20 mouse cellular contexts compared by ENCODE assay signal in the genomic region with DNA sequence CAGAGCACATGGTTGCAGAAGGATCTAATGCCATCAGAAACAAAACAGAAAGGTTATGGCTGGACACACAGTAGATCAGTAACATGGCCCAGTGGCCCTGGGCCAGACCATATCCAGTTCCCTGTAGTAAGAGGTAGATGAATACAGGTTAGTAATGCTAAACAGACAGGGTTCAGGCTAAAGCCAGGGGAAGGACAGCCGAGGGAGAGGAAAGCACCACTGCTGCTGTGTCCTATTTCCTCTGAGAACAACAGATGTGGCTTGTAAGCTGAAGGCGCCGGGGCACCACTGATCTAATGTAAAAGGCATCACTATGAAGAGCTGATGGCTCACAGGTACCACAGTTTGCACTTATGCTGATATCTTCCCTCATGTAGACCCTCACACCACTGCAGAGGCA.
A peak's percentile ranks its signal among the peaks of the same experiment; 100 is the strongest.
DNase-seq lines count a peak whose midpoint lies in the region; ATAC-seq lines count a peak whose summit lies in the region.
"Had no signal": no experiment of that assay in that cellular context is flagged by ENCODE, and none has a peak within 500 bp of the region (broad histone marks: within the 10 kb centered on the region; RNA-seq: fewer than 3 reads in every experiment).

No protein-coding gene starts in this region.

- H3K4me2 ChIP-seq in kidney, embryonic 14.5 days (replicated peaks; ENCODE audit: low read depth, low read length): no peak overlapping the region
- H3K4me2 ChIP-seq in midbrain, embryonic 11.5 days: no peak overlapping the region
- no peak overlapping the region for H3K4me2 ChIP-seq in midbrain, embryonic 15.5 days
- H3K4me2 ChIP-seq: embryonic facial prominence, embryonic 12.5 days; forebrain, embryonic 13.5 days; forebrain, embryonic 15.5 days had no signal

- H3K27ac ChIP-seq in kidney, embryonic 14.5 days (ENCODE audit: low read depth, low read length): no peak overlapping the region
- H3K27ac ChIP-seq in midbrain, embryonic 11.5 days (ENCODE audit: low read depth, low read length): no peak overlapping the region
- H3K27ac ChIP-seq in midbrain, embryonic 15.5 days: no peak overlapping the region
- H3K27ac ChIP-seq: embryonic facial prominence, embryonic 10.5 days; embryonic facial prominence, embryonic 12.5 days; forebrain, embryonic 13.5 days; forebrain, embryonic 15.5 days had no signal

- DNase-seq in kidney, adult 18-20 months: peak; percentile 15
- DNase-seq in kidney, postnatal 25 days: no peak
- DNase-seq in kidney, adult 9 months: peak; percentile 14
- DNase-seq in midbrain, embryonic 11.5 days (ENCODE audit: low spot score, missing footprints): peak; percentile 51
- DNase-seq in gastrocnemius, postnatal 10 days: no peak
- DNase-seq: adrenal gland, adult 8-10 months; adrenal gland, postnatal 14 days; adrenal gland, postnatal 36 days; cerebellum, adult 11-12 months; cerebellum, adult 2 months; cerebellum, adult 9-10 months; cerebellum, postnatal 10 days; cerebellum, postnatal 25 days had no signal

- no peaks in the 10 kb centered on the region for H3K4me1 ChIP-seq in kidney, embryonic 14.5 days (ENCODE audit: control insufficient read depth, insufficient read depth, low read length)
- no peaks in the 10 kb centered on the region for H3K4me1 ChIP-seq in midbrain, embryonic 11.5 days (ENCODE audit: control insufficient read depth, insufficient read depth, low read length)
- H3K4me1 ChIP-seq in midbrain, embryonic 15.5 days: no peaks in the 10 kb centered on the region
- H3K4me1 ChIP-seq: embryonic facial prominence, embryonic 10.5 days; embryonic facial prominence, embryonic 12.5 days; forebrain, embryonic 13.5 days; forebrain, embryonic 15.5 days had no signal

- H3K36me3 ChIP-seq in kidney, embryonic 14.5 days (ENCODE audit: control insufficient read depth, insufficient read depth, low read length): no peaks in the 10 kb centered on the region
- no peaks in the 10 kb centered on the region for H3K36me3 ChIP-seq in midbrain, embryonic 11.5 days (ENCODE audit: control insufficient read depth, insufficient read depth, low read length)
- H3K36me3 ChIP-seq in midbrain, embryonic 15.5 days (replicated peaks): no peaks in the 10 kb centered on the region
- H3K36me3 ChIP-seq: embryonic facial prominence, embryonic 10.5 days; embryonic facial prominence, embryonic 12.5 days; forebrain, embryonic 15.5 days had no signal

- H3K9ac ChIP-seq in kidney, embryonic 14.5 days (ENCODE audit: low read depth, low read length): no peak overlapping the region
- H3K9ac ChIP-seq in midbrain, embryonic 11.5 days (ENCODE audit: low read length): no peak overlapping the region
- no peak overlapping the region for H3K9ac ChIP-seq in midbrain, embryonic 15.5 days
- H3K9ac ChIP-seq: embryonic facial prominence, embryonic 12.5 days; forebrain, embryonic 13.5 days; forebrain, embryonic 15.5 days had no signal

- 90% methylated on average over 3 of the region's 3 CpGs for WGBS in kidney, embryonic 14.5 days
- 86% methylated on average over 3 of the region's 3 CpGs for WGBS in midbrain, embryonic 11.5 days
- WGBS in midbrain, embryonic 15.5 days: 94% methylated on average over 3 of the region's 3 CpGs

- no peak overlapping the region for H3K4me3 ChIP-seq in kidney, embryonic 14.5 days (ENCODE audit: low read length)
- H3K4me3 ChIP-seq in midbrain, embryonic 11.5 days (ENCODE audit: low read depth, low read length): no peak overlapping the region
- H3K4me3 ChIP-seq in midbrain, embryonic 15.5 days: no peak overlapping the region
- H3K4me3 ChIP-seq: embryonic facial prominence, embryonic 10.5 days; embryonic facial prominence, embryonic 12.5 days; forebrain, embryonic 13.5 days; forebrain, embryonic 15.5 days had no signal

- H3K27me3 ChIP-seq in kidney, embryonic 14.5 days (ENCODE audit: control insufficient read depth, insufficient read depth, low read length): no peaks in the 10 kb centered on the region
- no peaks in the 10 kb centered on the region for H3K27me3 ChIP-seq in midbrain, embryonic 11.5 days (ENCODE audit: control insufficient read depth, insufficient read depth, low read length)
- no peaks in the 10 kb centered on the region for H3K27me3 ChIP-seq in midbrain, embryonic 15.5 days (replicated peaks)
- H3K27me3 ChIP-seq: embryonic facial prominence, embryonic 12.5 days; forebrain, embryonic 13.5 days; forebrain, embryonic 15.5 days had no signal

- no peaks in the 10 kb centered on the region for H3K9me3 ChIP-seq in kidney, embryonic 14.5 days (ENCODE audit: control insufficient read depth, low read length)
- no peaks in the 10 kb centered on the region for H3K9me3 ChIP-seq in midbrain, embryonic 11.5 days (ENCODE audit: control insufficient read depth, low read length)
- H3K9me3 ChIP-seq in midbrain, embryonic 15.5 days: no peaks in the 10 kb centered on the region
- H3K9me3 ChIP-seq: embryonic facial prominence, embryonic 10.5 days; embryonic facial prominence, embryonic 12.5 days; forebrain, embryonic 13.5 days; forebrain, embryonic 15.5 days had no signal

- no peak for ATAC-seq in kidney, embryonic 14.5 days (ENCODE audit: low FRiP score, low TSS enrichment)
- no peak for ATAC-seq in midbrain, embryonic 11.5 days (ENCODE audit: low FRiP score)
- no peak for ATAC-seq in midbrain, embryonic 15.5 days (replicated peaks)
- ATAC-seq: activated CD4-positive, CD25-positive, alpha-beta regulatory T cell, adult 4 months; forebrain, embryonic 13.5 days; forebrain, embryonic 15.5 days had no signal

Comparison
In these comparisons a context has a peak if more than half of its experiments do, and no peak if none do; other contexts are left out.
1. DNase-seq: peak in kidney, adult 18-20 months (single experiment), kidney, adult 9 months (single experiment) and midbrain, embryonic 11.5 days (single experiment); none in kidney, postnatal 25 days (0 of 2) and gastrocnemius, postnatal 10 days (single experiment).